Mouse (Mus musculus): ENCODE results near the gene Gm37240. TPM values are rescaled to one million over a fixed set of nuclear protein-coding genes. Genes with fewer than 3 reads are reported as not detected.

Gm37240 gene
- polyA plus RNA-seq, 2 experiments from 2014 or later = 2.9 to 4.3 TPM

DNA sequence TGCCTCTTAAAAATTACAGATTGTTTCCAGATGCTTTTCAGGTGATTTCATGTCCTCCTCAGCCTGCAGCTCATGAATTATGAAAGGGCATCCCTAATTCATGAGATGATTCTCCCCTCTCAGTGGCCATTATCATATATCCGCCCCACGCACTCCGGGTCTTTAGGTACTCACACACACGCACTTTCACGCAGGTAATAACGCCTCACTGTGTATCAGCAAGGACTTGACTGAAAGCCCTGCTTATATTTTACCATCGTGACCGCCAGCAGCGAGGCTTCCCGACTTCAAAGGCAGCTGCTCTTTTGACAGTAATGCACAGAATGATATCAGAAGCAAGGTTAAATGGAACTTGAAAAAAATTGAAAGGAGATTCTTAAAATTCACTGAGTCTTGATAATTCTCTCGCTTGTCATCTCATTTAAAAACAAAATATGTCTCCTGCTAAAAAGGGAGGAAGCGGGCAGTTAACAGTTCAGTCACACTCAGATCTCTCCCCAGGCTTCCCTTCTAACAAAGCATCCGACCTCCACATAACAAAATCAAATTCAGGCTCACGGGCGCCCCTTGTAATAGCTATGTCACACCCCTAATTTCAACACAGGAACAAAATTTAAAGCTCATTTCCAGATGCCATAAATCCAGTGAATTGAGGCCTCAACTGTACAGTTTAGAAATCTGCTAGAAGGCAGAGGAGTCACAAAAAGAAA is 66.3 kb downstream of the Gm37240 start:
- no peak for ATAC-seq

DNA sequence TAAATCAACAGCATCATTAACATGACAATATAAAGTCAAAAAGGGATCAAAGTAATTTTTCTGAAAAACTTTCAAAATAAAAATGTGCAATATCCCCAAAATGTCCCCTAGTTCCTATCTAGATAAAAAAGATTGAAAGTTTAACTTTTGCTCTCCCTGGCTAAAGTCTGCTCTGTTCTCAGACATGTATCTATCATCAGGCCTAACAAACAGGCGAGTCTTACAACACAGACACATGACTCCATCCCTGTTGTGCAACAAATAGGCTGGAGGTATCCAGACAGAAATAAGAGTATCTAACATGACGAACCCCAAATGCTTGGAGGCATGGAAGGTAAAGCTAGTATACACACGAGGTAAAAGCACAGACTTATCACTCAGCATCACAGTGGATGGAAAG is 68.0 kb downstream of the Gm37240 start:
- no peak for ATAC-seq

DNA sequence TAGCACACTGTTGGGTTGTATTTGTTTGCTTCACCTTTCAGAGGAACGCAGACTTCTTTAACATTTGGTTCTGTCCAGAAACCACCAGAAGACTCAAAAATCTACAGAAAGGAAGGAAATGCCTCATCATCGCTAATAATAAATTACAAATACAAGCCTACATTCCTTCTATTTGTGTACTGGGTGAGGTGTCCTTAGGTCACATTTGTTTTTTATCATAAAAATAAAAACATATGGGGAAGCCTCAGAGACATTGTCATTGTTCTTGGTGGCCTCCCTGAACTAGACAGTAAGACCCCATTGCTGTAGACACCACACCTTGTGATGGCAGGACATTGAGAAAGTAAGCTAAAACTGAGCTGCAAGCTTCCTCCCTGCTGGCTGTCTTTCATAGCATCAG is 70.1 kb downstream of the Gm37240 start, which contains the start of gene Fam160a1:
TSS of gene Fam160a1 (minus strand) at position 101 of the 400 bp plus-strand sequence.
- ATAC-seq = no peak

DNA sequence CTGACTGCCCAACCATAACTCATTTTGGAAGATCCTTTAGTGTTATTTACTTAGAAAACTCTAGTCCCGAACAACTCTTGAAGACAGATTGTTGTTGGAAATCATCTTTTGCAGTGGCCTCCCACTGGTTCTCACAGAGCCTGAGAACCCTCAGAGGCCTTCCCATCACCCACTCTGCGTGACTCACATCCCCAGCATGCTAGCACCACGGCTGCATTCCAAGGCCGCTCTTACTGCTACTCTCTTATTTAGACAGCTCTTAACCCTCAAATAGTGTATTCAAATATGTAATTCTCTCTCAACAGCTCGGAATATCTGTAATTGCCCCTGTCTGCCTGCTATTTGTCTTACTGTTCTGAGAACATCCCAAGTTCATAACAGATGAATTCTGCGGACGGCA is 73.1 kb downstream of the Gm37240 start:
- no peak for ATAC-seq

DNA sequence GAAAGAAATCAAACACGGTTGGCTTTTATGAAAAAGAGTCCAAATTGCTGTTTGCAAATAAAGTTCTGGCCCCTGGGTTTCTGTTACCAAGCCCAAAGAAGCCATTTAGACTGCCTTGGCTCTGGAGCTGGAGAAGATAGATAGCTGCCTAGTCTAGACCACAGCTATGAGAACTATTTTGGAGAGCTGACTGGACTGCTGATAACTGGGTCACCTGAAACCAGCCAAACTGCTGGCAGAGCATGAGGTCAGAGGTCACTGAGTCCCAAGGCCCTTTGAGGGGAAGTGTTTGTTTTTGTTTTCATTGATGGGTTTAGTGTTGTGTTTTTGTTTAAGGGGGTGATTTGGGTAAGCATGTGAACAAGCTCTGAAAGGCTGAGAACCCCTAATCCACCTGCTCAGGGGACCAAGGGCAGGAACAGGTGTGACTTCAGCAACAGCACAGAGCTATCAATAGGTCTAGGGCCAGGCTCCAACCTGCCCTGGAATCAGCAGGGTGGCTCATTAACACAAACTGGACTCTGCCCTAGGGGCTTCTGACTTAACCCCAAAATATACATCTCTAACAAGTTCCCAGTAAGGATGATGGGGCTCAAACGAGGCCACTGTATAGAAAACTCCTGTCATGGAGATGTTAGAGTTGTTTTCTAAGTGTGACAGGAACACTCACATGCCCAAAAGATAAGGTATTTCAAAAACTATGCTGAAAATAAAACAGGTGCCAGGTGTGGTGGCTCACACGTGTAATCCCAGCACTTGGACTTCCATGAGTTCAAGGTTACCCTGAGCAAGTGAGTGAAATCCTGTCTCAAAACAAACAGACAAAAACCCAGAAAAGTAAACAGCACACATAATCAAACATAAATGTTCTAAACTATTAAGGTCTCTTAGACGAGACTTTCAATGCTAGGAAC is 74.0 kb downstream of the Gm37240 start:
- ATAC-seq = no peak

DNA sequence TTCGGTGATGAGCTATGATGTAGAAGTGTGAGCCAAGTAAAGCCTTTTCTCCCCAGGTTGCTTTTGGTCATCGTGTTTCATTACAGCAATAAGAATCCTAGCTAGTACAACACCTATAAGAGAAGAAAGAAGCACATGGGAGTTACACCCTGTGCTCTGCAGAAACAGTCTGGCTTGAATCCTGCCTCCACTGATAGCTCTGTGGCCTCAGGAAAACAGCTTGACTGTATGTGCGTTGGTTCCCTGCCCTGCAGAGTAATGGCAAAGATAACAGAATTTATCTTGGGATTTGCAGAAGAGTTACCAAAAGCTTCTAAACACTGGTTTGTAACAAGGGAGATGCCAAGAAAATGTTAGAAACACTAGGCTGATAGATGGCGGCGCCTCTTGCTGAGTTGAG is 75.3 kb downstream of the Gm37240 start:
- no peak for ATAC-seq

DNA sequence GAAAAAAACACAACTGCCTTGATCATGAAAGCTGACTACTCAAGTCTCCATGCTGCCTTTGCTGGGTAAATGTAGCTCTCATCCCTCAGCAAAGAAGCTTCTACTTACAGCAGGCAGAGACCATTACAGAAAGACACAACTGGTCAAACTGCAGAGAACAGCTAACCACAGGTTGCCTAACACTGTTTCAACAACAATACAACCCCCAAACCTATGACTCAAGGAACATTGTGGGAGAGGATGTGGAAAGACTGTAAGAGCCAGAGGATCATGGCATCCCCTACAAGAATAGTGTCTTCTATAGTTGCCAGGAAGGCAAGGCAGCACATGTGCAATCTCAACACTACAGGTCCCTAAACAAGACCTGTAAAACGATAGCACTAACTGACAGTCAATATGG is 94.2 kb downstream of the Gm37240 start:
- ATAC-seq = no peak

DNA sequence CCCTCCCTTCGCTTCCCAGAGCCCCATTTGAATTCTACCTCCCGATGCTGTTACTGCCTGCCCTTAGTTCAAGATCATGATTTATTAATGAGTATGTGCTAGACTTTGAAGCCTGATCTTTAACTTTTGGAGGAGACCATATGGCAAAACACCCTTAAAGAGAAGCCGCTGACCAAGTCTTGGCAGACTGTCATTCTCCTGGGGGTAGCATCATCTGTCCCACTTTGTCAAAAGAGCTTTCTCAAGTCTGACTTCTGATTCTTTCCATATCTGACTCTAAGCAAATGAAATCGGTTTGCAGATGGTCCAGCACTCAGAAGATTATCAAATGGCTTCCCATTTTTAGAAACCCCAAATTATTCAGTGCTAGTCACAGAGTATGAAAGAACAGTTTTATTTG is 97.6 kb downstream of the Gm37240 start:
- no peak for ATAC-seq

DNA sequence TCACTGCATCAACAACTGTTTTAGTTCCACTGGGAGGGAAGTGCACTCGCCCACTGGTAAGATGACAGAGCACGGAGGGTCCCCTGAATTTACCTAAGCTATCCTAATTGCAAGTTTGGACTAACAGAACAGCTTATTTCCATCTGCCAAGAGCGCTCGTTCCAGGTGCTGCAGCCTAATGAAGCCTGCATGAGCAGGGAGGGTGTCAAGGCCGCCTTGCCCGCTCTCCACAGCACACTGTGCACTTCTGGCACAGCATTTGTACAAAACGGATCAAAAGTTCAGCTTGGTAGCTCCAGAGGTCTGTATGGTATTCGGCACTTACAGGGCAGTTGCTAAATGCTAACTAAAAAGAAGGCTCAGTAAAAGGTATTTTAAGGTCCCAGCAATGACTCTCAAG is 100.8 kb downstream of the Gm37240 start:
- ATAC-seq = no peak

DNA sequence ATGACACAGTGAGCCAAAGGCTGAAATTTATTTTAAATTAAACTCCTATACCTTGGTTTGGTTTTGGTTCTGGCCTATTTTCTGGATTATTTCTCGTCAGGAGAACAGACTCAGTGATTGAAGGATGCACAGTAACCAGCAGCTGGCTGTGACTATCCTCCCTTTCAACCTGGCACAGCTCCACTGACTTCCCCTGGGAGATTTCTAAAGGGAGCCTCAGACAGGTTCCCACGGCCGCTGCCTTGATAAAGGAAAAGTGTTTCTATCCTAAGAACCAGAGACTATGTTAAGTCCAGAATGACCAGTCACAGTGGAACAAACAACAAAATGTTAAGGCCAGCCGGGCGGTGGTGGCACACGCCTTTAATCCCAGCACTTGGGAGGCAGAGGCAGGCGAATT is 106.4 kb downstream of the Gm37240 start:
- no peak for ATAC-seq

DNA sequence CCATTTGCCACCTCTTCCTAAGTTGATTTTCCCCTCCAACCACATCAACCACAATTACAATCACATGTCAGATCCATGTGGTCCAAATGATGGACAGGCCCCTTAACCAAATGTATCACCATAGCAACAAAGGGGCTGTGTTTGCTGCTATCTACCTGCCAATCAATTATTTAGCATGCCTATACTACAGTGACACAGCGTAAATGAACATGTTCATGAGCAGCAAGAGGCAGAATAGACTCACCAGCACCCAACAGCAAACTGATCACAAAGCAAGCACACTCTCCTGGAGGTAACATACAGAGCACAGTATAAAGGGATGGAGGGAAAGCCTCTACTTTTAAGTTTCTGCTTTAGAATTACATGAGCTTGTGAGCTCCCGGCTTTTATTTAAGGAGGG is 107.0 kb downstream of the Gm37240 start:
- ATAC-seq = no peak

DNA sequence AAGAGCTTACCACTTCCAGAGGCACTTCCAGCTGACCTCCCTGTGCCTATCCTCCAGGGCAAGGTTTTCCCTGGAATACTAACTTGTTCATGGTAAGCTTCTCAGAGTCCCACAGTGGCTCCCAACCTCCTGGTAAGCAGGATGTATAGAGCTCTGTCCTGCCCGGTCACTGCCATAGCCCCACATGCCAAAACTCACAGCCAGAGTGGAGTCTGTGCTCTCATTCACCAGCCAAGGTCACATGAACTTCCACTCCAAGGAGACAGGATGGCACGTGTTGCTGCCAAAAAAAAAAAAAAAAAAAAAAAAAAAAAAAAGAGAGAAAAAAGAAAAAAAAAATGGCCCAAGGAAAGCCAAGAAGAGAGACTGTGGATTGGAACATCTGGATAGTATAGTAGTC is 109.5 kb downstream of the Gm37240 start:
- no peak for ATAC-seq

DNA sequence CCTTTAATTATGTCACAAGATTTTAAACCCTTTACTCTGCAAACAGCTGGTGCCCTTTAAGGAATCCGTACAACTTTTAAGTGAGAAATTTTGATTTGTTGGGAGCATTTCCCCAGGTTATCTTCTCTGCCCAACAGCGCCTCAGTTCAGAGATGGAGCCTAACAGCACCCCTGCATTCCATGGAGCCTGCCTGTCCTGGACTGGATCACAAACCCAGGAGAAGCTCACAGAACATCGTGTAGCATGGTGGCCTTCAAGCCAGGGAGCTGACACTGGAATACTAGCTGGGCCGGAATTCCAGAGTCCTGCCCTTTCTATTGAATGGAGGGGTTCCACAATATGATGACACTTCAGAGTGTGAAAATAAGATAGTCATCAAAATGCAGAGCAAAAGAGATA is 110.0 kb downstream of the Gm37240 start:
- no peak for ATAC-seq

DNA sequence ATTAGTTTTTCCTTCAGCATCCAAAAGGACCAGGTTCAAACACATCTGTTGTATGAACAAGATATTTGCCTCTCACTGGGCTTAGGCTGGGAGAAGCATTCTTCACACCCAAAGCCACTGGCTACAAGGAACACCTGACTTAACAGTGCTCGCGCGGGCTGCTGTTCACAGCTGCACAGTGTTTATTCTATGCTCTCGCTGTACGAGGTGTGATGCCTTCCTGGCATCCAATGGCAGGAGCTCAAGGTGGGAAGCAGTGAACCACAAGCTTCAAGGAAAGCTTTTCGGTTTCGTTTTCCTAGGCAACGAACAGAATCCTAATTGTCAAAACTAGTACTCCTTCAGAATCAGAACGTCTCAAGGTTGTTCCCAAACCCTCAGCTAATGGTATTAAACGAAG is 110.6 kb downstream of the Gm37240 start:
- no peak for ATAC-seq

DNA sequence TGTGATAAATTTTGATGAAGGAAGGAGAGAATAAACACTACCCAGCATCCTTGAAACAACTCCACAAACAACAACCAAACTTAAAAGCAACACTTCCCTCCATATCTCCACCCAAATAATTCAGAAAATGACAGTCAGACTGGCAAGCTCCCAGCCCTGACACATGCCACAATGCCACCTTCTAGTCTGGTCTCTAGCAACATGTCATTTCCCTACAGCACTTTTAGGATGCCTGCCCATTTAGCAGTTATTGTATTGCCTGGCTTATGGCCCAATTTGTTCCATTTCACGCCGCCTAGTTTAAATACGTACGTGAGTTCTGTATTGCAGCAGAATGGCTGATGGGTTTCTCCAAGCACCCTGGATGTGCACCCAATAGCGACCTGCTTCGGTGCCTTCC is 111.2 kb downstream of the Gm37240 start:
- ATAC-seq = no peak

DNA sequence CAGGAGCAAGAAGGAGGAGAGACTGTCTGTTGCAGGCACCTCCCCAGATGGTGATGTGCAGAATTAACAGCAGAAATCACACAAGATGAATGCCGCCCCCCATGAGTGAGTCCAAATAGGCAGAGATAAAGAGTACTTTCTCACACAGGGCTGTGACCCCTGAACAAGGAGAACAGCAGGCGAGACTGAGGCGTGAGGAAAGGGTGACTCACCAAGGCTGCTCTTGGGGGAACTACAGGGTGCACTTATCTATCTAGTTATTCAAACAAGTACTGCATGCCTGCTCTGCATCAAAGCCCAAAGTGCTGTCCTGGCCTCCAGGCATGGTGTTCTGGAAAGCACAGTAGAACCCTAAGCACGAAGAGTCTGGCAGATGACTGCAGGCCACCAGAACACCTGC is 113.4 kb downstream of the Gm37240 start:
- no peak for ATAC-seq

DNA sequence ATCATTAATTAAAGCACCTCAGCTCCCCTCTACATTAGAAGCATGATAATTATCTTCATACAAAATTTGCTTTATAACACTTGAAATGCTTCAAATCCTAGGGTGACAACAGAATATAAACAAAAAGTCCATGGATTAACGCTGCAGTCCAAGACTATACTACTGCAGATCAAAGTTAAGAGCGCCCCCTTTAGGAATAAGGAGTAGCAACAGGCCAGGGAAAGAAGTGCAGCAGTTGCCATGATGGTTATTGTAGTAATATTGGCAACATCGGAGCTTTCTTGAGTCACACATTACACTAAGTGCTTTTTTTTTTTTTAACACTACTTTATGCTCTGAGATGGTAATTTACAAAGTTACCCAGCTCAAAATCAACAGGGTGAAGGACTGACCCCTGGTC is 113.9 kb downstream of the Gm37240 start:
- no peak for ATAC-seq

DNA sequence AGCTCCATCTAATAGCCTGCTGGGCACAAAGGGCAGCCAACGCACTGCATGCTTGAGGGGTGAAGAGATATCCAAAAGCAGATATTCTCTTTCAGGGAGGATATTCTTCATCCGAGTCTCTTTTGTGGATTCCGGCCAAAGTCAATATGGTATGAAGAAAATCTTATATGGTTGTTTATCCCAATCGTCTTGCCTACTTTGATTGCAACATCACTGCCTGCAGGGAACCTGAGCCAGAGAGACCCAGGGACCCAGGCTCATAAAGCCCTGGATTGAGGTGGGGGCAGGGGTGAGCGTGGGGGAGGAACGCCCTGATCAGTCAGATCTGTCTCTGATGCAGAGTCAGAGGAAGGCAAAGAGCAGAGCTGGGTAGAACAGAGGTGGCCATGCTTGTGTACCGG is 122.4 kb downstream of the Gm37240 start:
- no peak for ATAC-seq

DNA sequence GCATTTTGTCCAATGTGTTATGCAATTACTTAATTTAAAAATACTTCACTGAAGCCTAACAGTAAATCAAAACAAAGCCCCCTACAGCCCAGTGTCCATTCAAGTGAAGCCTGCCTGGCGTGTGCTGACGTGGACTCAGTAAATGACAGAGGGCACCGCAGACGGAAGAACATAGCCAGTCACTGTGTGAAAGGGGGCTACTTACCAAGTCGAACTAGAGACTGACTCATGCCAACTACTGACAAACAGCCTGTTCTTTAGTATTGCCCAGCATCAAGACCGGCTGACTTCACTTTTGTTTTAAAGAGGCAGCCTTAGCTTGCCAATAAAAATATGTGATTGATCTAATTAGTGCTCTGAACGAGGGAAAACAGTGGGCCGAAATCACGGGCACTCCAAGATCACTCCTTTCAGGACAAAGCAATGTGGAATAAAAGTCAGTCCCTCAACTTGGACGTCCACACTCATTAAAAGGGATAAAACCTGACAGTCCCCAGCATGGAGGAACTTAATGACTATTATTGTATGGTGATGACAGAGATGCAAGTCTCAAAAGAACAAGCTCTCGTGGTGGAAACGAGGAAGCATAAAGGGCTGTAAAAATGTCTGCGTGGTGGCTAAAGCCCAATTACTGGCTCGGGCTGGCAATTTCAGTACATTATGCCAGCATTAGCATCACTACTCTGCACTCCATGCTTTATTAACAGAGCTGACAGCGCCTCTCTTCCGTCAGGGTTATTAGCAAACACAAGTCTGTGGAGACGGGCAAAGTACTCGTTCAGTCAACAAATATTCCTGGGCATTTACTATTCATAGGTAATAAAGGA is 123.1 kb downstream of the Gm37240 start:
- no peak for ATAC-seq

DNA sequence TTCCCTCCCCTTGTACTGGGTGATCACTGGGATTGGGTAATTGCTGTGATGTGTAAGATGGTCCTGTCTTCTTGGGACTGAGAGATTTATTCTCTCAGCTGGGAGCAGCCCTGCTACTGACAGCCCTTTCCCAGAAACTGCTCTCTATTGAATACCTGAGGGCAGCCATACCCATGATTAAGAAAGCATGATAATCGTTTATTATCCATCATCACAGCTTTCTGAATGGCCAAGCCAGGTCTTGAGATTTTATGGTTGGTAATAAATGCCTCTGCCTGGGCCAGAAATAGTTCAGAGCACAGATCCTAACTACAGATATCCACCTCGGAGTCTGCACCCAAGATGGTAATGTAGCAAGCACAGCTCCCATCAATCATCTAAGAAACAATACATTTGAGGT is 129.4 kb downstream of the Gm37240 start:
- no peak for ATAC-seq

DNA sequence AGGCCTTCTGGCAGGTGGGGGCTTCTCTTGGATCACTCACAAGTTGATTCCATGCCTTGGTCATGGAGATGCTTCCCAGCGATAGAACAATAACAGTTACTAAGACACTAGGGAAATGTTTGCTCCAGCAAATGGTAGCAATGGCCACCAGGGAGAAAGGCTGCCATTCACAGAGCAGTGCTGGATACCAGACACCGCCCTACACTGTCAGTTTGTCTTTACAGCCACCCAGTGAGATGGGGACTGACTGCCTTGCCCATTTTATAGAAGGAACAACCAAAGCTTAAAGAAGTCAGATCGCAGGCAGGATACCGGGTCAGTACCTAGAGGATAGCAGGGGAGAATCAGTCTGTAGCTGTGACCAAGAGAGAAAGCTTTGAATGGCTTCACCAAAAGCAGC is 129.9 kb downstream of the Gm37240 start:
- ATAC-seq = no peak

DNA sequence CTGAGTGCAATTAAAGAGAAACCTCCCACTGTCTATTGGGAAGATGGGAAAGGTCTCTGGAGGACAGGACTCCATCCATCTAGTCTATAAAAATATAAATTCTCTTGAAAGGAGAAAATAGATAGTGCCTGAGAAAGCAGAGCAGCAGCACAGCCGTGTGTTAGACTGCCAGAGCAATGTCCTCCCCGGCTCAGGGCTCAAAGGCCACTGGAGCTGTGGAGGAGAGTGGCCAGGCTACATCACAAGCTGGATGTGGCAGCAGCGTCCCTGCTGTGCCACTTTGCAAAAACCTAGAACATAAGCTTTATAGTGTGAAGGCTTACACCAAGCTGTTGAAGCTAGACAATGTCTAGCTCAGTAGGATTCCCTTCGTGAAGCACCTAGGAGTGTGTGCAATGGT is 138.0 kb downstream of the Gm37240 start:
- ATAC-seq = no peak

DNA sequence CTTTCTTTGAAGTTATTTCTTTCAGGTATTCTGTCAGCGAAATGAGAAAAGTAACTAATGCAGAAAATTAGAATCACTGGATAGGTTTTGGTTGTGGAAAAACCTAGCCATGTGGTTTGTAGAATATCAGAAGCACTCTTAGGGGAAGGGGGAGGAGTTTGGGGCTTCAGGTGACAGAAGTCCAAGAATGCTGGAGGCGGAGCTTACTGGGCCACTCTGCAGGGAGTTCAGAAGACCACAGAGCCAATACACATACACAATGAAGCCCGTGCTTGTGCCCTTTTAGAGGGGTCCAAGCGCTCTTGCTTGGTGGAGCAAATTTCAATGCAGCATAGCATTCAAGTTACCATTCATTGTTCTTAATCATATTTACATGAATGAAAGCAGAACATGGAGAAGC is 138.5 kb downstream of the Gm37240 start:
- ATAC-seq = no peak

All from activated CD4-positive, CD25-positive, alpha-beta regulatory T cell, adult 4 months (primary cell).